Mouse (Mus musculus) lung, postnatal 10 days (tissue): ENCODE measurements around the gene Cux1.

Experiments used
- DNase-seq: peaks from one replicate; pipeline ENCODE4 v3.0.0; 2021

Cux1 gene

GRCm38 (mm10) chr5:136567176-136568025 lies at the start of gene Cux1:
TSS of gene Cux1 (minus strand) at chr5:136567490.
- DNase-seq: peak; percentile 89

DNA sequence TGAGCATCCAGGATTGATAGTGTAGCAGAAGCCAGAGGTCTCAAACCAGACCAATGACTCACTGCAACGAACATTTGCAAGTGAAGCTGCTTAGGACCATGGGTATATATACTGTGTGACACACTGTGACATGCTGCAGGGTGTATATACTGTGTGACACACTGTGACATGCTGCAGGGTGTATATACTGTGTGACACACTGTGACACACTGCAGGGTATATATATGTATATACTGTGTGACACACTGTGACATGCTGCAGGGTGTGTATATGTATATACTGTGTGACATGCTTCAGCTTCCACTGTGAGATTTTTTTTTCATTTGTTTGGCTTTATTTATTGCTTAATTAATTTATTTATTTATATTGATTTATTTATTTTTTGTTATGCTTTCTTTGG lies 45.1 kb upstream of the Cux1 start:
- DNase-seq: no peak

GRCm38 (mm10) chr5:136608814-136609434 lies 41.6 kb upstream of the Cux1 start:
- peak; percentile 55 for DNase-seq

DNA sequence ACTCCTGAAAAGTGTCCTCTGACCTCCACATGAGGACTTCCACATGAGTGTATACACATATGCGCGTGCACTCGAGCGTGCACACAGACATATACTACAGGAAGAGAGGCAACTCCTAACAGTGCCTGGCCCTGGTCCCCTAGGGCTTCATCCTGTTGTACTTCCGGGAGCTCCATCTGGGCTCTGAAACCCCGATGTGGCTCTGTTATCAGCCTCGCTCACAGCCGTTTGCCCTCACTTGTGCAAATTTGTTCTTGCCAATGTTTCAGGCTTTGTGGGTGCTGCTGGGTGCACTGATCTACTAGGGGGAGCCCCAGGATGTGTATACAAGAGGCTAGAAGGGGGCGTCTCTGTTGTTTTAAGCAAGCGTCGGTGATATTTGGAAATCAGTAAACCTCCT lies 37.9 kb upstream of the Cux1 start:
- no peak for DNase-seq

- no peak for DNase-seq
Observed at GRCm38 (mm10) chr5:136603176-136603964, 36.1 kb upstream of the Cux1 start.

GRCm38 (mm10) chr5:136600511-136600910 lies 33.2 kb upstream of the Cux1 start:
- DNase-seq: no peak

DNA sequence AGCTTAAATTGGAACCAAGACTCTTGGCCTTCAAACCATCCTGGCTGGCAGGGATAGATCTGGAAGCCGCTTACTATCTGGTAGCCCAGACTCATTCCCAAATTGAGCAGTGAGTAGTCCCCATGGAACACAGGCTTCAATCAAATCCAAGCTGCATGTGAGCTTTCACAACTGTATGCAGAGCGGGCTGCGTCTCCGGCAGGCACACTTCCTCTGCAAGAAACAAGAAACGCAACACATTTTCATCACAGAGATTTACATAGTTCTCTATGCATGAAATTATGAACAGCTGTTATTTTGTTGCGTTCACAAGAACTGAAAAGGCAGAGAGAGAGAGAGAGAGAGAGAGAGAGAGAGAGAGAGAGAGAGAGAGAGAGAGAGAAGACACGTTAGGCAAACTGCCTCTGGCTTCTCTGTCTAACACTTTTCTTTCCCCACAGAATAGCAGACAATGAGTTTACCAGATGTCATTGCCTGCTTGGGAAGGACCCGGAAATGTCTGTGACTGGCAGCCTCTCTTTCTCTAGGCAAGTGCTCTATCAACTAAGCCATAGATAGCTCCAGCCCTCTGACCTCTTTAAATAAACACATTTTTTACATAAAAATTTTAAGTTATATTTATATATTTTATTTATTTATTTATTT lies 27.7 kb upstream of the Cux1 start:
- no peak for DNase-seq

- DNase-seq: no peak
Observed at GRCm38 (mm10) chr5:136591816-136592499, 24.7 kb upstream of the Cux1 start.

GRCm38 (mm10) chr5:136589002-136589401 lies 21.7 kb upstream of the Cux1 start:
- DNase-seq: no peak

DNA sequence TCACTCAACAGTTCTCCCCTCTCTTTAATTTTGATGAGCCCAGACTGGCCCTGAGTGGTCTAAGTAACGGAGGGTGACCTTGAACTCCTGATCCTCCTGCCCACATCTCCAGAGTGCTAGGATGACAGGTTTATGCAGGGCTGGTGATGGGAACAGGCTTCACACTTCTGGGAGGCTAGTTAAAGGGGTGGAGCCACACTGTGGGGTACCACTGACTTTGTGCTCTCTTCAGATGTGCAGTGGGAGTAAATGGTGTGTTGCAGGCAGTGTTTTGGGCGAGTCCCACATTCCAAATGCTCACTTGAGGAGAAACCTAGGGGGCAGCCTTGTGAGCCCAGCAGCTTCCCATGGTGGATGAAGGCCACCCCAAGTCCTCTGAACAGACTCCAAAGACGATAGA lies 21.2 kb upstream of the Cux1 start:
- DNase-seq: no peak

GRCm38 (mm10) chr5:136584676-136585285 lies 17.5 kb upstream of the Cux1 start:
- no peak for DNase-seq

GRCm38 (mm10) chr5:136583666-136584464 lies 16.6 kb upstream of the Cux1 start:
- DNase-seq: peak; percentile 39

- no peak for DNase-seq
Observed at GRCm38 (mm10) chr5:136583256-136583655, 16.0 kb upstream of the Cux1 start.

DNA sequence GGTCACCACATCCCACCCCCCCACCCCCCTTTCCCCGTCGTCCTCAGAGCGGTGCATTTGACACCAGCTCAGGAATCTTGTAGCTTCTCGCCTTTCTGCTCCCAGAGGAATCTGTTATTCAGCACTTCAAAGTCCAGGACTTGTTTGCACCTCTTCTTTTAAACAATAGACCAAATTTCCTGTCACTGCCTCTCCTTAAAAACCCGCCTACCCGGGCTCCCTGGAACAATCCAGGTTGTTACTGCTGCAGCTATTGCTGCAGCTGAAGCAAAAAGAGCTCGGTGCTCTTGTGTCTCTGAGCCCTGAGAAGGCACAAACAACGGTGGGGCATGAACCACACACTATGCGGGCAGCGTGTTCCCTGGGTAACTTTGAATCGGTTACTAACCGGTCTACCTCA lies 14.9 kb upstream of the Cux1 start:
- DNase-seq: no peak

DNA sequence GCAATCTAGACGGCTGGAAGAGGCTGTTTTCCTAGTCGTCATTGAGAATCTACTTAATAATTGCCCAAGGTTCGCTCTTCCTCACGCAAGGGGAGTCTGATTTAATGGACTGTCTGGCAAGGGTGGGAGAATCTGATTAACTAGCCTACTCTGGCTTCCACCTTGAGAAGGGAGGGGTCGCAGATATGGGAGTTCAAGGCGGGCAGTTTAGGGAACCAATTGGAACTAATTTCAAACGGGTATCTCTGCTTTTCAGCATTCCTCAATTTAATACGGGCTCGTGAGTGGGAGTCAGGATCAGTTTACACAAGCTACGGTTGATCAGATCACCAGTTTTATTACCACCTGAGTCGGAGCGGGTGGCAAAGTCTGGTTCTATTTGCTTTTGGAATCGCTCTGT lies 14.3 kb upstream of the Cux1 start:
- no peak for DNase-seq

DNA sequence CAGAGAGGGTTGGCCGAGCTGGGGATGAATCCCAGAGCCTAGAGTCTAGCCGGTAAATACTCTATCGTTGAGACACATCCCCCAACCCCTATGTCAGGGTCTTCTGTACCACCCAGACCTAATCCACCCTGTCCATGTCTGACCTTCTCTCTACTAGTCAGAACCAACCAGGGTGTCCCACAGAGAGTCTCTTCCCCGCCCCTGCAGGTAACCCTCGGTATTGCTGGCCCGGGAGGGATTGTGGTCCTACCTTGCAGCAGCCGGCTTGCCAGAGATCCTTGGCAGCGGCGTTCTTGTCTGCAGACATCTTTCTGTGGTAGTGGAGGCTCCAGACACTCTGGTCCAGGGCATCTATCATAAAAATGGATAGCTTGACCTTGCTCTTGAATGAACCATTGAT lies 13.9 kb upstream of the Cux1 start:
- DNase-seq: peak; percentile 73

GRCm38 (mm10) chr5:136578201-136578600 lies 10.9 kb upstream of the Cux1 start:
- no peak for DNase-seq

DNA sequence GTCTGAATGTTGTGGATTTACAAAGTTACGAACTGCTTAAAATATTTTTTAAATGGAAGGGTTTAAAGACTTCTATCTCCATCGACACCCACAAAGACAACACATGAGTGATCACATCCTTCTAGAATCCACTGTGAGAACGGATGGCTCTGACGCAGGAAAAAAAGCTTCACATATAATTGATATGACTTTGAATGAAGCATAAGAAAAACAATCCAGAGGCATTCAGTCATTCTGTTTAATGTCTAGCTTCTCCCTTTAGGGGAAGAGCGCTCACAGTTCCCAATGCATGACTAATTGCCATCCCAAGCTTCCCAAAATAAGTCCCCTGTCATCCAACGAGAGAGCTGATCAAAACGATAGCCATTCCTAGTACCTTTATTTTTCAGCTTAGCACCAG lies 2.9 kb upstream of the Cux1 start:
- DNase-seq: no peak

- DNase-seq: peak; percentile 86
Observed at GRCm38 (mm10) chr5:136568776-136569175, 1.5 kb upstream of the Cux1 start.

GRCm38 (mm10) chr5:136568026-136568765 lies 906 bp upstream of the Cux1 start:
- DNase-seq: peak; percentile 38

DNA sequence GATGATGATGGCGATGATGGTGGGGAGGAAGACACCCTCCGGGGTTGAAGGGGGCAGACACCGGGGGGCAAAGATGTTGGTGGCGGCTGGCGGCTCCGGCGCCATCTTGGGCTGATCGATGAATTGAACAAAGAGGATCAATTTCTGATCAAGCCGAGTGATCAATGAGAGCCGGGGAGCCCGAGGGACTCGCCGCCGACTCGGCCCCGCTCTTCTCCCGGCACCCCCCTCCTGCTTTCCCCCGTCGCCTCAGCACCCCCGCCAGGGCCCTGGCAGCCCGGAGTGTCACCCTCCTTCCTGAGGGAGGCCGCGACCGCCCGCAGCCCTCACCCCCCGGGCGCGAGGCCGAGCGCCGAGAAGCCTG lies 496 bp downstream of the Cux1 start:
- DNase-seq: no peak
